Mouse (Mus musculus): Measurements from ENCODE around the gene Amigo3.

GRCm38 (mm10) chr9:108058291-108058690, 5.3 kb downstream of the Amigo3 start:
- TF ChIP-seq POLR2A (IDR thresholded peaks at IDR 0.05; ENCODE audit: extremely low read depth, insufficient read depth, low read length) (no peak), CTCF (IDR thresholded peaks at IDR 0.05; ENCODE audit: extremely low read depth, insufficient read depth, low read length) (no peak)
